Mouse (Mus musculus): ENCODE results near the gene Spata31d1d.
"Not testable (repeated sequence)": the region's sequence is repeated elsewhere in the genome, so short reads cannot be mapped to it uniquely, and the experiment has no call there.

Gene Spata31d1d

GRCm38 (mm10) chr13:59728378-59729093, 3.0 kb downstream of the Spata31d1d start:
- DNase-seq: peak; percentile 91

DNA sequence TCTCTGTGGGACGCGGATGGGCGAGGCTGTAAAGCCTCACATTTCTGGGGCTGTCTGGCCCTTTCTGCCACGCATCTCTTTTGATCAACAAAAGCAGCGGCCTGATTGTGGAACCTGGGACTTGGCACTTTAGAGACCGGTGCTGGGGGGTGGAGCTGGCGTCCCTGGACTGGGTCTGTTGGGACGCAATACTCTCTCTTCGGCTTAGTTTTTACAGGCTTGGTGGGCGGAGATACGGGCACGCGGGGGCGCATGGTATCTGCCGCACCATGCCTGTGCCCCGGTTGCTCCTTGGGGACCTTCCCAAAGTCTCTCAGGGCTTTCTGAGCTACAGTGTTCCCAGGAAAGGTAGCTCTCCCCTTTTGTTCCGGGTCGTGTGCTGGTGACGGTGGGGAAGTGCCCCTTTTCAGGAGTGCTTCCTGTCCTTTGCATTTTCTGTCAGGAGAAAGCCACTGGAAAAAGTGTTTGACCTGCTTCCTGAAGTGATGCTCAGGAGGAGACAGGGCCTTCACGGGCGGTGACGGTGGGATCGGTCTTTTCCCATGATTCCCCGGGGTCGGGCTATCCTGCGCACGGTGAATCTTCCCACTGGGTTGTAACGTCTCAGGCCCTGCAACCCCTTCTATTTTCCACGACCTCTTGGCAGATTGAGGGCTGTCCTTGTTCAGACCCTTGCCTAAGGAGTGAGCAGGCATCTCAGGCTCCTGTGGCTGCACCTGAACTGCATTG, 5.2 kb downstream of the Spata31d1d start:
- DNase-seq: no peak

GRCm38 (mm10) chr13:59722089-59722488, 9.5 kb downstream of the Spata31d1d start:
- DNase-seq: not testable (repeated sequence)

- DNase-seq: no peak
Measured at GRCm38 (mm10) chr13:59719475-59719874, 12.1 kb downstream of the Spata31d1d start.

DNA sequence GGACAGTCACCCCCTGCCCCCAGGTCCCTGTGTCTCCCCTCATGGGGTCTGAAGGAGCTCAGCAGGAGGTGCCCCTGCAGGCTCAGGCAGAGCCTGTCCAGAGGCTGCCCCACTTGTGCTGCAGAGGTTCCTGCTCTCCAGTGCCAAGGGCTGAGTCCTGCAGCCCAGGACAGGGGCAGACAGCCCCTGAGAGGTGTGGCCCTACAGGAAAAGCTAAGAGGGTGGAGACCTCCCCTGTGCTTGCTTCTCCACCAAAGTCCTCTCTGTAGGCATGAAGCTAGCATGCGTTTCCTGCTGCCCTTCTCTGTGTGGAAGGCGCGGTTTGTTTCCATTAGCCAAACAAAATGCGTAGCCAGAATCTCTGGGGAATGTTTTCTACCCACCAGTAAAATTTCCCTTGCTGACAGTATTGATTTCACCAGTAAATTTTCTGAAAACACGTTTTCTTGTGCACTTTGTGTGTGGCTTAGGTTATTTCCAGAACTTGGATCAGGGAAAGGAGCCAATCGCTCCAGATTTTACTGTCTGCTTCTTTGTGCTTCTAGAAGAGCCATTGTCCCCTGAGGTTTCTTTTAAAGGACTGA, 12.6 kb downstream of the Spata31d1d start:
- peak; percentile 27 for DNase-seq

- no peak for DNase-seq
Measured at GRCm38 (mm10) chr13:59713710-59714109, 17.8 kb downstream of the Spata31d1d start.

DNA sequence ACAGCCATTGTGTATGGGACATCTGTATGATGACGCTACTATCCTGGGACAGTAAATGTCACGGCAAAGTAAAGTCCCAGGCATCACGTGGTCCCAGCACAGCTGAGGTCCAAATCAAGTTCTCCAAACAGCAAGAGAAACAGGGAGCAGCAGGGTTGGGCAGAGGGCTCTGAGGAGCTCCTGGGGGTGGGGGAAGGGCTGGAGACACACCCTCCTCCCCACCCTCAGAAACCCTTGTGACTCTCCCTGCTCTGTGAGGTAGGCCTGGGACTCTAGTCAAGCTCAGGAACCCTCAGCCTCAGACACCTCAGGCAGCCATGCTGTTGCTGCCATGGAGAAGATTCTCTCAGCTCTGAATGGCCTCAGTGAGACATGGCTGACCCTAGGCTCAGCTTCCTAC, 19.6 kb downstream of the Spata31d1d start, which contains the start of gene Spata31d1b:
TSS of gene Spata31d1b (plus strand) at position 301 of the 400 bp plus-strand sequence.
- not testable (repeated sequence) for DNase-seq

DNA sequence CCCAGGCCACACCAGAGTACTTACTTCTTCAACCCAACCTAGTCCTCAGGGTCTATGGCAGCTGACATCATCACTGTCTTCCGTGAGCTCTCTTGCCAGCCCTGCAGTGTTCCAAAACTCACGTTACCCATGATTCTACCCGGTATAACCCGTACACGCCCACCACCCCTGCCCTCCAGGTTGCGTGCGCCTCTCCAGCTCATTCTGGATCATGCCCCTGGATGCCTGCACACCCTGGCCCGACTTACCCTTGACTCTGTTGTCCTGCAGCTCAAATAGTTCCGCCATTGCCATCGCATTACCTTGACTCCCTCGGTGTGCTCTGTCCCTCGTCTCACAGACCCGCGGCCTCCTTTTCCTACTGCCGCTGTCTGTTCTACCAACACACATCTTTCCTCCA, 21.3 kb downstream of the Spata31d1d start, which contains the start of gene Spata31d1a:
TSS of gene Spata31d1a (minus strand) at position 101 of the 400 bp plus-strand sequence.
- DNase-seq: no peak

GRCm38 (mm10) chr13:59704562-59704961, 27.0 kb downstream of the Spata31d1d start:
- peak; percentile 70 for DNase-seq

DNA sequence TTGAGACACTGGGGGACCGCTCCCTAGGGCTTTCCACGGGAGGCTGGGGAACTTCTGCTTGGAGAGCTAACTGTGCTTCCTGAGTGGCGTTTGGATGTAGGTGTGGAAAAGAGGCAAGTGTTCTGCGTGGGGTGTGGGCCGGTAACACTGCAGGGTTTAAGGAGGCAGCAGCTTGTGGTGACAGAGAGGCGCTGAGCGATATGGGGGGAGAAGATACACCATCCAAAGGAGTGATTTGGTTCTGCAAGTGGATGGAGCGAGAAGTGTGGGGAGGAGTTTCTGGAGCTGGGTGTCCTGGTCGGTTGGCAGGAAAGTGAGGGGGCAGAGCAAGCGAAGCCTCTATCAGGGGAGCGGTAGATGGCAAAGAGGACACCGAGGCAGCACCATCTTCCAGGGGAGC, 28.0 kb downstream of the Spata31d1d start:
- DNase-seq: no peak

GRCm38 (mm10) chr13:59700137-59700536, 31.4 kb downstream of the Spata31d1d start:
- not testable (repeated sequence) for DNase-seq

GRCm38 (mm10) chr13:59699131-59699530, 32.4 kb downstream of the Spata31d1d start:
- DNase-seq: no peak

- DNase-seq: no peak
Measured at GRCm38 (mm10) chr13:59695781-59696180, 35.8 kb downstream of the Spata31d1d start.

GRCm38 (mm10) chr13:59694008-59694407, 37.5 kb downstream of the Spata31d1d start, which contains the start of gene 4921517D22Rik:
Gene 4921517D22Rik (minus strand): TSS chr13:59694108.
- DNase-seq: no peak

DNA sequence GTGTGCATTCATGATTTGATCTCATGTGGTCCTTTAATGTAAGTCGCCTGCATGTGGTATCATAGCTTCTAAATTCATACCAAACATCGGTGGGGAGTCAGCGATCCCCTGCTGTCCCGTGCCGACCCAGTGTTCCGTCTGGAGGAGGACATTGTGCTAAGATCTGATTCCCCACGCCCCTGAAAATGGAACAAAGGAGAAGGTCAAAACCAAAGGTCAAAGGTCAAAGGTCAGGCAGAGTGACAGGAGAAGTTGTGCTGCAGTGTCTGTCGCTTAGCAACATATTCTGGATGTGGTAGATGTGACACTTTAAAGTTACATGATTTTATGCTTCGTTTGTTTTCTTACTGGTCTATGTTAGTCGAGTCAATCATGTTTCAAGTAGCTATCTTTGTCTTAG, 40.1 kb downstream of the Spata31d1d start:
- no peak for DNase-seq

GRCm38 (mm10) chr13:59690576-59690975, 41.0 kb downstream of the Spata31d1d start:
- no peak for DNase-seq

DNA sequence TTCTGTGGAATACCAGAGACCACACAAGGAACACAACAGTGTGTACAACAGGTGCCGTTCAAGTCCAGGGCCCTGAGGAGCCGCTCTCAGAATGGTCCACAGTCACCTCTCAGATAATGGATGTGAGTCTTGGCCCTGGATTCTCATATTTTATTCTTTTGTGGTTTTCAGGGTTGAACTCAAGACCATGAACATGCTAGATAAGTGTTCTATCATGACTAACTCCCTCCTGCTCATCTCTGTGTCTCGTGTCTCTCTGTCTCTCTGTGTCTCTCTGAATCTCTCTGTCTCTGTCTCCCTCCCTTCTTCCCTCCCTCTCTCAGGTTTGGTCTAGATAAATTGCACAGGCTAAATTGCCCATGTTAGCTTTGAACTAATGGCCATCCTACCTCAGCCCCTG, 41.7 kb downstream of the Spata31d1d start:
- DNase-seq: no peak

DNA sequence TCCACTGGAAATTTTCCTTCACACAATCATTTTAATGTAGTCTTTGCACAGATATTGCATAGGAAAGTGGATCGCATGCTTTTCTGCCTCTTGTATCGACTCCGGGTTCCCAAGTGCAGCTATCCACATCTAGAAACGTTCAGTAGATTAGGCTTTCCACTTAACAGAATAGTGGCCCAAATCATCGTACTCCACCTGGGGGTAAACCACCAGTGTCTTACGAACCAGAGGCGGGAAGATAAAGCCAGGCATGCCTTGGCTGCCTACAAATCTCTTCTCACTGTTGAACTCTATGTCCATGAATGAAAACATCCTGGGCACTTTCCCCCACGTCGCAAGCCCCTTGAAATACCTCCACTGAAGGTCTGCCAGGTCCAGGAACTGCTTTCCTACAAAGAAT, 42.2 kb downstream of the Spata31d1d start:
- DNase-seq: no peak

GRCm38 (mm10) chr13:59688338-59688770, 43.2 kb downstream of the Spata31d1d start:
- peak; percentile 51 for DNase-seq

- DNase-seq: no peak
Measured at GRCm38 (mm10) chr13:59685236-59685635, 46.3 kb downstream of the Spata31d1d start.

DNA sequence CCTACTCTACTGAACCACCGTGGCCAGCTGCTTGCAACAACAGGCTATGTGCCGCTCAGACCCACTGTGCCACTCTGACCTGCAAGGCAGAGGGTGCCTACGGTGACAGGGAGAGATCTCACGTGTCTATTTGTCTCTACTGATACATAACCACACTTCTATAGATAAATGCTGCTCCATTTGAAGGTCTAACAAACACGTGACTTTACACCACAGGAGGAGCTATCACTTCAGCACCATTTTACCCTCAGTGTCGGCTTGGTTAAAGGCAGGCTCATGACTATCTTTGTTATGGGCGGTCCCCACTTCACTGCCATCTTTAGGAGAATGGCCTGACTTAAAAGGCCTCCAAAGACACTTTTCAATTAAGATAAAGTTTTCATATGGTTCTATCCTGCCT, 48.9 kb downstream of the Spata31d1d start:
- no peak for DNase-seq

DNA sequence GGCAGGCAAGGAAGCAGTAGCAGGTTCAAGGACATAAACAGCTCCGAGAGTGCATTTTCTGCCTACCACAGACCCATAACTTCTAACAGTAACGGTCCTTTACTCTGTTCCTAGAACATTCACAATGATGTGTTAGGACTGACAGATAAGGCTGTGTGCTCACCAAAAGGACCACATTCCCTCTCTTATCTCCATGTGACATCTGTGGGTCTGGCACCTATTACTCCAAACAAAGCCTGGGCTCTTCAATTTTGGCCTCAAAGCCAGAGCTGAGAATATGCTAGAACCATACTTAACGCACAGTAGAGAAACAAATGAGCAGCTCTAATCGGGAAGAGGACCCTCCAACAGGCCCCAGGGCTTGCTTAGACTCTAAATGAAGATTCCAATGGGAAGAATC, 51.6 kb downstream of the Spata31d1d start:
- DNase-seq: no peak

GRCm38 (mm10) chr13:59679306-59679705, 52.2 kb downstream of the Spata31d1d start:
- DNase-seq: no peak

Data from kidney, postnatal 10 days (tissue).